Mouse (Mus musculus): ENCODE results near the gene Pitpnm2.

DNA sequence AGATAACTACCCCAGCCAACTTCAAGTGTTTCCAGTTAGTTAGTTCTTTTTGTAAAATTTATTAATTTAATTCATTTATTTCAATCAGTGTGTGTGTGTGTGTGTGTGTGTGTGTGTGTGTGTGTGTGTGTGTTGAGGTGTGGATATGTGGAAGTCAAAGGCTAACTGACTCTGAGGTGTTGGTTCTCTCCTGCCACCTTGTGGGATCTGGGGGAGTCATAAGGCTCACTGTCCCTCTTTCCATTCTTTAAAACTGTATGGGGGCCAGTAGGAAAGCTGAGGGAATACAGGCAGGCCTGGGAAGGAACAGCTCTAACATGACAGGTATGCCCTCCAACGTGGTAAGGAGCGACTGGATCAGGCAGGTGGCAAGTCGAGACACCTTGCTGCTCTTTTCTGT is 34.8 kb upstream of the Pitpnm2 start:
- TF ChIP-seq CTCF (IDR thresholded peaks at IDR 0.05) (peak; percentile 54), POLR2A (IDR thresholded peaks at IDR 0.05; ENCODE audit: insufficient read depth, low read depth, low read length) (no peak)
